Mouse (Mus musculus): Measurements from ENCODE around the gene 4930470P17Rik.
A peak's percentile ranks its signal among the peaks of the same experiment; 100 is the strongest.

Gene 4930470P17Rik

GRCm38 (mm10) chr2:170578588-170578987 is 23.2 kb downstream of the 4930470P17Rik start:
- DNase-seq (ENCODE audit: inconsistent ontology term): no peak

DNA sequence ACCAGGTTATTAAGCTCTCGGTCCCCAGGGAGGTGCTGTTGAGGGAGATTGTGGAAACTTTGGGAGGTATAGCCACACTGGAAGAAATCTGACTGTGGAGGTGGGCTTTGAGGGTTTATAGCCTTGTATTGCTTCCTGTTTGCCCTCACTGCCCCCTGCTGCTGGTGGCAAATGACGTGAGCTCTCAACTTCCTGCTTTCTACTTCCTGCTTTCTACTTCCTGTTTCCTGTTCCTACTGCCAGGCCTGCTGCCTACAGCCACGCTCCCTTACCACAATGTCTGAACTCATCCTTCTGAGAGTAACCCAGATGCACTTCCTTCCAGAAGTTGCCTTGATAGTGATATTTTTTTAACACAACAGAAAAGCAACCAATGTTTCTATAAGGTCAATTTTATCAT is 24.3 kb downstream of the 4930470P17Rik start:
- DNase-seq (ENCODE audit: inconsistent ontology term): no peak

- no peak for DNase-seq (ENCODE audit: inconsistent ontology term)
Observed at GRCm38 (mm10) chr2:170576077-170576476, 25.7 kb downstream of the 4930470P17Rik start.

- DNase-seq (ENCODE audit: inconsistent ontology term): no peak
Observed at GRCm38 (mm10) chr2:170564995-170565394, 36.8 kb downstream of the 4930470P17Rik start.

DNA sequence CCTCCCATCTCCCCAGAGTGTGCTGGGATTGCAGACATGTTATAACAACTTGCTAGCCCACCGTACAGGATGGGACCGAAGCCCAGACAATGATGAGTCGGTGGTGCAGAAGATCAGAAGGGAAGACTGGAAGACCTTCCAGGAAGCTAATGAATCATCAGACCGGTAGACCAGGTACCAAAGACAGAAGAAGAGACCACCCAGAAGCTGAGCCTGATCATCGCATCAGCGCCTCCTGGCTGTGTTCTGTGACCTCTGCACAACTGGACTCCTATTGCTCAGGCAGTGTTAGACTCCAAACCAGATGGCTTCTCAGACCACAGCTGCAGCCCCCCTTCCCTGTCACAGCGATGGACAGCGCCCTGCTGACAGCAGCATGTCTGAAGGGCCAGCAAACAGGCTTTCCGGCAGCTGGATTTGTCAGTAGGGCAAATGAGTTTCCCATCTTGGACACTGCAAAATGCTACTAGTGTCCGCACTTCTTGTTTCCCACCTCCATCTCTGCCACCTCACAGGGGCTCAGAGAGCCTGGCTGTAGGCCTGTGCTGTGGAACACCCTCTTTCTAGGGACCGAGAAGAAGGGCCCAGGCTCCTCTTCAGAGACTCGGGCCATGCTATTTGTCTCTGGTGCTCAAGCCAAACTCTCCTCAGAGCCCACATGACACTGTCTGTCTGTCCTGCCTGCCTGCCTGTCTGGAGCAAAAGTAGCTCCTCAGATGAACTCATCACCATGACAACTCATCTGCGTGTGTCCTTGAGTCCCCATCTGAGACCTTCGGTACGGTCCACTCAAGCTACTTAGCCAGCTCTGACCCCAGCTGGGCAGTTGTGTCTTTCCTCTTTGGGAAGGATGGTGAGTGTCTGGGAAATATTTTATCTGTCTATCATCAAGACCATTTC is 37.6 kb downstream of the 4930470P17Rik start:
- no peak for DNase-seq (ENCODE audit: inconsistent ontology term)

- DNase-seq (ENCODE audit: inconsistent ontology term): no peak
Observed at GRCm38 (mm10) chr2:170552088-170552487, 49.7 kb downstream of the 4930470P17Rik start.

DNA sequence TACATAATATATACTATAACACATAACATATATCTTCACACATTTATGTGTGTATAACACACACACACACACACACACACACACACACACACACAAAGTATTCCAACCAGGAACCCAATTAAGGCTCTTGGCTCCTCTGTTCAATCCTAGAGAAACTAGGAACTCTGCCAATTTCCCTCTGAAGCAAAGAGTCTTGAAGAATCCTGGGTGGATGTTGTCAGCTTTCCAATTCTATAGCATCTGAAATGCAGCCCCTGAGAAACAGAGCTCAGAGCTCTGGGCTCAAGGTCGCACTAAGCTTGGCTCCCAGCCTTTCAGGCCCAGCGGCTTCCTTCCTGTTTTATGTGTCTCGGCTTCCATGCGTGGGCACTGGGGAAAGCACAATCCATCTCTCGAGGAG is 51.6 kb downstream of the 4930470P17Rik start:
- peak; percentile 52 for DNase-seq (ENCODE audit: inconsistent ontology term)

DNA sequence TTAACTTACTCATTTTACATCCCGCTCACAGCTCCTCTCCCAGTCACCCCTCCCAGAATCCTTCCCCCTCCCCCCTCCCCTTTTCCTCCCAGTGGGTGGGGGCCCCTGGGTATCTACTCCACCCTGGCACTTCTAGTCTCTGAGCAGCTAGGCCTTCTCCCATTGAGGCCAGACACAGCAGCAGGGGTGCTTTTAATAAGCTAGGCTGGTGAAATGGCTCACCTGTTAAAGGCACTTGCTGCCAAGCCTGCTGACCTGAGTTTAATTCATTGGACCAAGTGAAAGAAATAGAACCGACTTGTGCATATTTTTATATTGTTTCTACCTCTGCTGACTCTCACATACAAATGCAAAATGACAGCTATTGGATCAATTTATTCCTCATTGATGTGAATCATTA is 52.7 kb downstream of the 4930470P17Rik start:
- DNase-seq (ENCODE audit: inconsistent ontology term): no peak

DNA sequence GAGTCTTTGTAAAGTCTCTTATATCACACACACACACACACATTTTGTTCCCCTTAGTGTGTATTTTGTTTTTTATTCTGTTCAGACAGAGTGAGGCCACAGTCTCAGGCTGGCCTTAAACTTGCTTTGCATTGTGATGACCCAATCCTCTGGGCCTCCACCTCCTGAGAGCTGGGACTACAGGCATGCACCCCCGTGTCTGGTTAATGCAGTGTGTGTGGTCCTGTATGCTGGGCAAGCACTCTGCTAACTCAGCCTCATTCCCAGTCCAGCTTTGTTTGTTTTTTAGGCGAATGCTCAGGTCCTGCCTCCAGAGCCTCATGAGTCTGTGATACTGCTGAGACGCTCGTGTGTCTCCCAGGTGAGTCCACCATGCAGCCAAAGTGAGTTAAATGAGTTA is 53.8 kb downstream of the 4930470P17Rik start:
- DNase-seq (ENCODE audit: inconsistent ontology term): no peak

DNA sequence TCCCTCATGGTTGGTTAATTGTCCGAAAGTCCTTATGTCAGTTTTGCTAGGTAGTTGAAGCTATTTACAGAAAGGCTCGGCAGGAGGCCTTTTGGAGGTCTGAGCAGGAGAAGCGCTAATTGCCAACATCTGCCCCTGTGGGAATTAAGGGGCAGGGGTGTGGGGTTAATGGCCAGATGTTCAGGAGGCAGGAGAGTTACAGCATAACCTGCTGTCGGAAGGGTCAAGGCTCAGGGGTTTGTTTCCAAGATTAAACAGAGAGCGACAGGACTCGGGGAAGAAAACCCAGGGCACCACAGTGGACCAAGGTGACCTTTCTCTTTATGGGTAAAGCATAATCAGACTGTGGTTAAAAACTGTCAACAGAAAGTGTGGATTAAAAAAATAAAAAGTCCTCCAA is 54.3 kb downstream of the 4930470P17Rik start:
- no peak for DNase-seq (ENCODE audit: inconsistent ontology term)

- DNase-seq (ENCODE audit: inconsistent ontology term): no peak
Observed at GRCm38 (mm10) chr2:170545745-170546144, 56.1 kb downstream of the 4930470P17Rik start.

DNA sequence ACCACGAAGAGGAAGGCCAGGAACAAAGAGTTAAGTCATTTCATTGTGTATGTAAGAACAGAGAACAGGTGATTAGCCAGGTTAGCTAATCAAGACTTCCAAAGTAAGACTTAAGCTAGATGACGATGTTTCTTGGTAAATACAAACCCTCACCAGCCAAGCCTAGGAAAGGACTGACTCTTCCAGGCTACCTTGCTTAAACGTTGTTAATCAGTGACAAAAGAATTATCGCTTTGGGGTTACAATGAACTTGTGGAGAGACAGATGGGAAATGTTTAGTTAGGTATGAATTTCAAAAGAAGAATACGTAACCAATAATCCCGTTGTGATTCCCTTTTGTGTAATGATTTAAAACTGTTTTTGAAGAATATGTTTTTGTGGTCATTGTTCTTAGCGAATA is 56.9 kb downstream of the 4930470P17Rik start:
- no peak for DNase-seq (ENCODE audit: inconsistent ontology term)

- no peak for DNase-seq (ENCODE audit: inconsistent ontology term)
Observed at GRCm38 (mm10) chr2:170544159-170544558, 57.7 kb downstream of the 4930470P17Rik start.

DNA sequence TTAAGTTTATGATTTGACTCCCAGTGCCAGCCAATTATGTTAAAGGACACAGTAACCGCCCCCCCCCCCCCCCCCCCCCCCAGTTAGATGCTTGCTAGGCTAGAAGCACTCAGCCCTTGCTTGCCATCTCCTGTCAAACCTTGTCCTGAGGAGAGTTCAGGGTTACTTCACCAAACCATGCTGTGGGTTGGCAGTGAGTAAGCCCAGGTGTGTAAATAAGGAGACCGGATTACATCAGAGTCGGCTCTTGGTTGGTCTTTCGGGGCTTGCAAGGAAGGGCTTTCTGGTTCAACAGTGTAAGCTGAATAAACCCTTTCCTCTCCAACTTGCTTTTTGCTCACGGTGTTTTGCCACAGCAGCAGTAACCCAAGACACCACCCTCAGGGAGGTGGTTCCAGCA is 58.2 kb downstream of the 4930470P17Rik start:
- no peak for DNase-seq (ENCODE audit: inconsistent ontology term)

DNA sequence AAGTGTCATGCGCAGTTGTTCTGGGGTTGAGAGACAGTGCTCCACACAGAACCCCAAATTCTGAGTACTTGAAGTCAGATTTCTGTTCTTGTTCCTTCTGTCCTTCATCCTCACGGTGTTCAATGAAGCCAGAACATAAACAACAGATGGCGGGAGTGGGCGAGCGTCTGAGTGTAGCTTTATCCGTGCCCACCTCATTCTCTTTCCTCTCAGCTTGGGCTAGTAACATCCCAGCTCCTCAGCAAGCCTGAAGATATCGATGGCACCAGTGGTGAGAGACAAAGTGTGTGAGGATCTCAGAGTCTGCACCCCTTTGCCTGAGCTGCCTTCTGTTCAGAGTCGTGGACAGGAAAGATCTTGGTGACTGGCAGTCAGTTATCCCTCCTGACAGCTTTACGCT is 62.6 kb downstream of the 4930470P17Rik start:
- no peak for DNase-seq (ENCODE audit: inconsistent ontology term)

DNA sequence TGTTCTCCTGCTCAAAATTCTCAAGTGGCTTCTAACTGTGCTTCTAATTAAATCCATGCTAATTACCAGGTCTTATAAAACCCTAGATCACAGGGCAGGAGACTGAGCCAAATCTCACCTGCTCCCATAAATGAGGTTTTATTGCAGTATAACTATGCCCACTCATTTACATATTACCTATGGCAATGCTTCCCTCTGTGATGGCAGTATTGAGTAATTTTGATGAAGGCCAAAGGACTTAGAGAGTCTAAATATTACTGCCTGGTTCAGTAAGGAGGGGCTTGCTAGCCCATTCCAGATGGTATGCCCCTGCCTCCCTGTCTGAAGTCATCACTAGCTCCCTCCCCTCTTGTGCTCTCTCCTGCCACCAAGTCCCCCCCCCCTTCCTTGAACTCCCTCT is 66.0 kb downstream of the 4930470P17Rik start:
- no peak for DNase-seq (ENCODE audit: inconsistent ontology term)

- no peak for DNase-seq (ENCODE audit: inconsistent ontology term)
Observed at GRCm38 (mm10) chr2:170534803-170535174, 67.0 kb downstream of the 4930470P17Rik start.

DNA sequence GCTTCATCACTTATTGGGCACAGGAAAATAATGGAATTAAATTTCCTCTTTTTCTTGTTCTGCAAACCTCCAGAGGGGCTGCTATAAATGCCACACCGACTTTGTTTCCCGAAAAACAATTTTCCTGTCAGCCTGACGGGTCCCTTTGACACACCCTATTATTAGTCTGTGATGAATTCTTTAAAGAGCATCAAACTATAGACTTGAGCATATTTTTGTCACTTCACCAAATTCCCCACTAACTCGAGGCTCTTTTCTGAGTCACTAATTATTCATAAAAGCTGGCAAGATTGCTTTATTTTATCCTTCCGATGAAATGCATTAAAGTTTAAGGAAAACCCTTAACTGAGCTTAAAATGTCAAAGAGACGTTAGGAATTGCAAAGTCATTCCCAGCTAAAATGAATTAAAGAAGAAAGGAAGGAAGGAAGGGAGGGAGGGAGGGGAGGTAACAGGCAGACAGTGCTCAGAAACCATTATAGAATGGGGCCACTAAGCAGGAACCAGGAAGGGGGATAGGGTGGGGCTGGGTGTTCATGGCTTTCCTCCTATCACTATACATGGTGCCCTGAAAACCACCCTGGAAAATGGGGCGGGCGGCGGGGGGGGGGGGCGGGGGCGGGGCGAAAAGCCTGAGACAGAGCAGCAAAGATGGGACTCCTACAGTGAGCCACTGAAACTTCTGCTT is 67.6 kb downstream of the 4930470P17Rik start:
- DNase-seq (ENCODE audit: inconsistent ontology term): peak; percentile 16

GRCm38 (mm10) chr2:170530256-170530655 is 71.6 kb downstream of the 4930470P17Rik start:
- DNase-seq (ENCODE audit: inconsistent ontology term): no peak

DNA sequence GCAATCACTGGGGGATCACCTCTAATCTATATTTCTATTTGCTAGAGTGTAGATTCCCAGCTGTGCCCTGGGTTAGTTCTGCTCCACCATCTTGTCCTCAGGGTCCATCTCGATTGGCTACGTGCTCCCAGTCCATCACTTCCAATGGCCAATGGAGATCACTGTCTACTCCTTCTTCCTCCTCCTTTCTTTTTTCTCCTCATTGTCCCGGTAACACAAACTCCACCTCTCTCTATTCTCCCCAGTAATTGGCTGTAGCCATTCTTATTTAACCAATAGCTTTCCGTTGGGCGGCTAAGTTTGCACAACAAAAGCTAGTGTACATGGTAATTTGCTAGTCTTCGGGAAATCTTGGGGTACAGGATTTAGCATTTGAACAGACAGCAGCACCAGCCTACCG is 72.1 kb downstream of the 4930470P17Rik start:
- no peak for DNase-seq (ENCODE audit: inconsistent ontology term)
